Mouse (Mus musculus) G1E (cell line): Measurements from ENCODE around the gene Mcts2. TPM values are rescaled to one million over a fixed set of nuclear protein-coding genes. Genes with fewer than 3 reads are reported as not detected.

ENCODE experiments used
- ATAC-seq: 2 replicates; pipeline ENCODE4 v1.8.0; 2016; ENCODE audit warnings: mild to moderate bottlenecking; ENCODE audit not compliant: insufficient number of reproducible peaks, poor library complexity, low FRiP score, severe bottlenecking; ENCODE audit errors: extremely low read depth
- DNase-seq: peaks from one replicate; pipeline ENCODE4 v3.0.0; 2012; ENCODE audit warnings: low spot score
- H3K27me3 ChIP-seq: 2 replicates; pipeline ENCODE4 v1.6.1; 2012; ENCODE audit warnings: mild to moderate bottlenecking, low read length, inconsistent platforms; ENCODE audit not compliant: insufficient read depth
- H3K36me3 ChIP-seq: replicated peaks from 2 replicates; pipeline ENCODE3; 2012; ENCODE audit warnings: mild to moderate bottlenecking, inconsistent platforms
- H3K4me1 ChIP-seq: 2 replicates; pipeline ENCODE4 v1.6.1; 2012; ENCODE audit warnings: low read depth, low read length, inconsistent platforms, mixed read lengths; ENCODE audit not compliant: insufficient read depth
- H3K4me3 ChIP-seq: 2 replicates; pipeline ENCODE4 v1.5.1; 2012; ENCODE audit warnings: low read depth, mild to moderate bottlenecking, inconsistent platforms, low read length, moderate library complexity, mixed read lengths
- H3K9me3 ChIP-seq: replicated peaks from 2 replicates; pipeline ENCODE4 v1.6.1; 2012; ENCODE audit warnings: inconsistent platforms
- CTCF ChIP-seq: IDR thresholded peaks from 2 replicates; pipeline ENCODE4 v1.5.1; 2012; ENCODE audit warnings: low read depth, low read length, inconsistent platforms, mixed read lengths
- GATA1 ChIP-seq: IDR thresholded peaks from 2 replicates; pipeline ENCODE4 v1.6.1; 2012; ENCODE audit warnings: borderline replicate concordance, low read length, inconsistent platforms, mixed read lengths
- GATA2 ChIP-seq: IDR thresholded peaks from 2 replicates; pipeline ENCODE4 v1.6.1; 2012; ENCODE audit warnings: low read depth, low read length, inconsistent platforms, borderline replicate concordance
- POLR2AphosphoS5 ChIP-seq: IDR thresholded peaks from 2 replicates; pipeline ENCODE4 v1.6.1; 2012; ENCODE audit warnings: low read depth, low read length, inconsistent platforms; ENCODE audit not compliant: insufficient replicate concordance
- TAL1 ChIP-seq: conservative IDR thresholded peaks from 2 replicates; pipeline ENCODE4 v1.6.1; 2012; ENCODE audit warnings: low read depth, low read length, inconsistent platforms, mixed read lengths
- polyA plus RNA-seq: library from polyadenylated mRNA; stranded (reverse); fragments of >175 nt; gene quantifications from 2 replicates; pipeline ENCODE4 v1.2.3, GENCODE M21; 2012
- total RNA-seq, 2 experiments: library from RNA; stranded (forward) in 1 of 2; stranded (reverse) in 1 of 2; fragments of 200-1000 nt in 1 of 2; fragments of >200 nt in 1 of 2; fragmentation: Nextera tagmentation in 1 of 2; gene quantifications; 2 replicates each; pipeline ENCODE4 v1.2.3; 2014 to 2017

Gene Mcts2
- total and polyA plus RNA-seq, 3 experiments = 2.6 to 30.0 (median 24.2) TPM

- peaks cover 65% of the 10 kb centered on the region for H3K4me1 ChIP-seq
- TF ChIP-seq POLR2AphosphoS5 (no peak), TAL1 (no peak), GATA2 (no peak), CTCF (no peak), GATA1 (no peak)
- peak overlapping the region; percentile 24; the same call in 1 of the 2 replicates for H3K4me3 ChIP-seq
- no peaks in the 10 kb centered on the region for H3K9me3 ChIP-seq
- no peaks in the 10 kb centered on the region for H3K36me3 ChIP-seq
- H3K27me3 ChIP-seq = peaks cover 6% of the 10 kb centered on the region; the same call in 1 of the 2 replicates
- DNase-seq (no peak), ATAC-seq (peak; percentile 61)
Observed at GRCm38 (mm10) chr2:152729636-152730020, 42.8 kb downstream of the Mcts2 start.

GRCm38 (mm10) chr2:152733201-152733600, 46.4 kb downstream of the Mcts2 start:
- Histone ChIP-seq H3K36me3 (peaks cover 12% of the 10 kb centered on the region), H3K9me3 (no peaks in the 10 kb centered on the region), H3K4me3 (no peak overlapping the region), H3K4me1 (peaks cover 59% of the 10 kb centered on the region), H3K27me3 (no peaks in the 10 kb centered on the region)
- DNase-seq (no peak), ATAC-seq (no peak)
- TF ChIP-seq CTCF (no peak), TAL1 (no peak), GATA1 (no peak), POLR2AphosphoS5 (no peak), GATA2 (no peak)

- no peaks in the 10 kb centered on the region for H3K27me3 ChIP-seq
- H3K4me3 ChIP-seq = peak overlapping the region; percentile 65; the same call in 1 of the 2 replicates
- H3K4me1 ChIP-seq = peaks cover 59% of the 10 kb centered on the region
- ATAC-seq (no peak), DNase-seq (no peak)
- H3K36me3 ChIP-seq = peaks cover 14% of the 10 kb centered on the region
- TF ChIP-seq POLR2AphosphoS5 (no peak), TAL1 (no peak), GATA1 (no peak), CTCF (no peak), GATA2 (no peak)
- H3K9me3 ChIP-seq = no peaks in the 10 kb centered on the region
Observed at GRCm38 (mm10) chr2:152734501-152734900, 47.7 kb downstream of the Mcts2 start.

GRCm38 (mm10) chr2:152734984-152735383, 48.1 kb downstream of the Mcts2 start:
- H3K9me3 ChIP-seq = no peaks in the 10 kb centered on the region
- TF ChIP-seq POLR2AphosphoS5 = no peak
- no peak for TF ChIP-seq CTCF
- TF ChIP-seq GATA1 = no peak
- no peak for TF ChIP-seq TAL1
- TF ChIP-seq GATA2 = no peak
- H3K4me3 ChIP-seq = peak overlapping the region; percentile 65
- peaks cover 59% of the 10 kb centered on the region for H3K4me1 ChIP-seq
- DNase-seq (peak; percentile 86), ATAC-seq (peak; percentile 18; the same call in 1 of the 2 replicates)
- H3K36me3 ChIP-seq = peaks cover 14% of the 10 kb centered on the region
- no peaks in the 10 kb centered on the region for H3K27me3 ChIP-seq

GRCm38 (mm10) chr2:152736090-152736601, 49.3 kb downstream of the Mcts2 start, which contains the start of gene Id1:
Gene Id1, plus strand, starts transcription at chr2:152736251.
- H3K27me3 ChIP-seq = no peaks in the 10 kb centered on the region
- peak; percentile 52 for ATAC-seq
- H3K4me1 ChIP-seq = peaks cover 64% of the 10 kb centered on the region
- H3K9me3 ChIP-seq = no peaks in the 10 kb centered on the region
- peak within 1 kb of the TSS; percentile 100 for H3K4me3 ChIP-seq
- DNase-seq = peak; percentile 90
- peaks cover 14% of the 10 kb centered on the region for H3K36me3 ChIP-seq
- TF ChIP-seq TAL1 = no peak
- peak; percentile 97 for TF ChIP-seq POLR2AphosphoS5
- no peak for TF ChIP-seq GATA2

GRCm38 (mm10) chr2:152736748-152737147, 49.9 kb downstream of the Mcts2 start:
- no peak for TF ChIP-seq GATA1
- no peak for TF ChIP-seq POLR2AphosphoS5
- TF ChIP-seq CTCF = no peak
- TF ChIP-seq TAL1 = 0 out of 2 replicates have a peak, but pooled peaks have one; percentile 20
- Histone ChIP-seq H3K36me3 (peaks cover 14% of the 10 kb centered on the region), H3K9me3 (no peaks in the 10 kb centered on the region), H3K4me3 (peak overlapping the region; percentile 100), H3K4me1 (peaks cover 70% of the 10 kb centered on the region), H3K27me3 (no peaks in the 10 kb centered on the region)
- DNase-seq (peak; percentile 60), ATAC-seq (no peak)

Other genes starting within 250 kb of the Mcts2 start
- not detected in 2 replicates for gene Defb23, start 222.4 kb upstream of the Mcts2 start, total RNA-seq (2014; fragmentation: Nextera tagmentation)
- 0.29 TPM in 1 of 2 replicates, not detected in the other for gene Defb23, start 222.4 kb upstream of the Mcts2 start, total RNA-seq (2017)
- not detected in 2 replicates for gene Defb23, start 222.4 kb upstream of the Mcts2 start, polyA plus RNA-seq
- gene Defb20, start 210.0 kb upstream of the Mcts2 start, total RNA-seq (2014; fragmentation: Nextera tagmentation) = not detected in 2 replicates
- 0.22 TPM in 1 of 2 replicates, not detected in the other for gene Defb20, start 210.0 kb upstream of the Mcts2 start, total RNA-seq (2017)
- gene Defb20, start 210.0 kb upstream of the Mcts2 start, polyA plus RNA-seq = not detected in 2 replicates
- gene Defb22, start 196.9 kb upstream of the Mcts2 start, total RNA-seq (2014; fragmentation: Nextera tagmentation) = not detected in 2 replicates
- not detected in 2 replicates for gene Defb22, start 196.9 kb upstream of the Mcts2 start, total RNA-seq (2017)
- not detected in 2 replicates for gene Defb22, start 196.9 kb upstream of the Mcts2 start, polyA plus RNA-seq
- not detected in 2 replicates for gene Defb26, start 175.3 kb upstream of the Mcts2 start, total RNA-seq (2014; fragmentation: Nextera tagmentation)
- gene Defb26, start 175.3 kb upstream of the Mcts2 start, total RNA-seq (2017) = not detected in 2 replicates
- not detected in 2 replicates for gene Defb26, start 175.3 kb upstream of the Mcts2 start, polyA plus RNA-seq
- gene Defb28, start 168.8 kb upstream of the Mcts2 start, total RNA-seq (2014; fragmentation: Nextera tagmentation) = not detected in 2 replicates
- not detected in 2 replicates for gene Defb28, start 168.8 kb upstream of the Mcts2 start, total RNA-seq (2017)
- not detected in 2 replicates for gene Defb28, start 168.8 kb upstream of the Mcts2 start, polyA plus RNA-seq
- not detected in 2 replicates for gene Defb29, start 146.9 kb upstream of the Mcts2 start, total RNA-seq (2014; fragmentation: Nextera tagmentation)
- gene Defb29, start 146.9 kb upstream of the Mcts2 start, total RNA-seq (2017) = not detected in 2 replicates
- gene Defb29, start 146.9 kb upstream of the Mcts2 start, polyA plus RNA-seq = not detected in 2 replicates
- not detected in 2 replicates for gene Gm17416, start 117.7 kb upstream of the Mcts2 start, total RNA-seq (2014; fragmentation: Nextera tagmentation)
- gene Gm17416, start 117.7 kb upstream of the Mcts2 start, total RNA-seq (2017) = not detected in 2 replicates
- not detected in 2 replicates for gene Gm17416, start 117.7 kb upstream of the Mcts2 start, polyA plus RNA-seq
- not detected in 2 replicates for gene Defb21, start 114.3 kb upstream of the Mcts2 start, total RNA-seq (2014; fragmentation: Nextera tagmentation)
- gene Defb21, start 114.3 kb upstream of the Mcts2 start, total RNA-seq (2017) = not detected in 2 replicates
- gene Defb21, start 114.3 kb upstream of the Mcts2 start, polyA plus RNA-seq = not detected in 2 replicates
- not detected in 2 replicates for gene Defb19, start 106.7 kb upstream of the Mcts2 start, total RNA-seq (2014; fragmentation: Nextera tagmentation)
- not detected in 2 replicates for gene Defb19, start 106.7 kb upstream of the Mcts2 start, total RNA-seq (2017)
- not detected in 2 replicates for gene Defb19, start 106.7 kb upstream of the Mcts2 start, polyA plus RNA-seq
- not detected in 2 replicates for gene Defb45, start 87.6 kb upstream of the Mcts2 start, total RNA-seq (2014; fragmentation: Nextera tagmentation)
- gene Defb45, start 87.6 kb upstream of the Mcts2 start, total RNA-seq (2017) = not detected in 2 replicates
- gene Defb45, start 87.6 kb upstream of the Mcts2 start, polyA plus RNA-seq = not detected in 2 replicates
- not detected in 2 replicates for gene Defb36, start 82.7 kb upstream of the Mcts2 start, total RNA-seq (2014; fragmentation: Nextera tagmentation)
- gene Defb36, start 82.7 kb upstream of the Mcts2 start, total RNA-seq (2017) = not detected in 2 replicates
- not detected in 2 replicates for gene Defb36, start 82.7 kb upstream of the Mcts2 start, polyA plus RNA-seq
- gene Defb25, start 64.0 kb upstream of the Mcts2 start, total RNA-seq (2014; fragmentation: Nextera tagmentation) = not detected in 2 replicates
- gene Defb25, start 64.0 kb upstream of the Mcts2 start, total RNA-seq (2017) = not detected in 2 replicates
- not detected in 2 replicates for gene Defb25, start 64.0 kb upstream of the Mcts2 start, polyA plus RNA-seq
- not detected in 2 replicates for gene Rem1, start 60.1 kb upstream of the Mcts2 start, total RNA-seq (2014; fragmentation: Nextera tagmentation)
- gene Rem1, start 60.1 kb upstream of the Mcts2 start, total RNA-seq (2017) = not detected in 2 replicates
- not detected in 2 replicates for gene Rem1, start 60.1 kb upstream of the Mcts2 start, polyA plus RNA-seq
- gene H13, start 17.6 kb upstream of the Mcts2 start, total RNA-seq (2014; fragmentation: Nextera tagmentation) = 65.2 and 67.2 TPM in 2 replicates
- 43.2 and 50.6 TPM in 2 replicates for gene H13, start 17.6 kb upstream of the Mcts2 start, total RNA-seq (2017)
- gene H13, start 17.6 kb upstream of the Mcts2 start, polyA plus RNA-seq = 54.2 and 60.8 TPM in 2 replicates
- 20.8 and 21.7 TPM in 2 replicates for gene Id1, start 49.2 kb downstream of the Mcts2 start, total RNA-seq (2014; fragmentation: Nextera tagmentation)
- gene Id1, start 49.2 kb downstream of the Mcts2 start, total RNA-seq (2017) = 33.2 and 41.4 TPM in 2 replicates
- gene Id1, start 49.2 kb downstream of the Mcts2 start, polyA plus RNA-seq = 110 TPM in 2 replicates
- not detected in 2 replicates for gene Cox4i2, start 67.1 kb downstream of the Mcts2 start, total RNA-seq (2014; fragmentation: Nextera tagmentation)
- gene Cox4i2, start 67.1 kb downstream of the Mcts2 start, total RNA-seq (2017) = 0.16 TPM in 1 of 2 replicates, not detected in the other
- not detected in 2 replicates for gene Cox4i2, start 67.1 kb downstream of the Mcts2 start, polyA plus RNA-seq
- 35.2 and 79.6 TPM in 2 replicates for gene Bcl2l1, start 144.7 kb downstream of the Mcts2 start, total RNA-seq (2014; fragmentation: Nextera tagmentation)
- gene Bcl2l1, start 144.7 kb downstream of the Mcts2 start, total RNA-seq (2017) = 27.0 and 31.6 TPM in 2 replicates
- gene Bcl2l1, start 144.7 kb downstream of the Mcts2 start, polyA plus RNA-seq = 63.3 and 82.7 TPM in 2 replicates
- 257 and 315 TPM in 2 replicates for gene Tpx2, start 160.9 kb downstream of the Mcts2 start, total RNA-seq (2014; fragmentation: Nextera tagmentation)
- 119 and 142 TPM in 2 replicates for gene Tpx2, start 160.9 kb downstream of the Mcts2 start, total RNA-seq (2017)
- 11.7 and 16.7 TPM in 2 replicates for gene Tpx2, start 160.9 kb downstream of the Mcts2 start, polyA plus RNA-seq
- gene Mylk2, start 224.3 kb downstream of the Mcts2 start, total RNA-seq (2014; fragmentation: Nextera tagmentation) = not detected in 2 replicates
- gene Mylk2, start 224.3 kb downstream of the Mcts2 start, total RNA-seq (2017) = 0.11 TPM in 1 of 2 replicates, not detected in the other
- gene Mylk2, start 224.3 kb downstream of the Mcts2 start, polyA plus RNA-seq = not detected in 2 replicates
- gene Foxs1, start 246.2 kb downstream of the Mcts2 start, total RNA-seq (2014; fragmentation: Nextera tagmentation) = not detected in 2 replicates
- not detected in 2 replicates for gene Foxs1, start 246.2 kb downstream of the Mcts2 start, total RNA-seq (2017)
- gene Foxs1, start 246.2 kb downstream of the Mcts2 start, polyA plus RNA-seq = not detected in 2 replicates